Mouse (Mus musculus): ENCODE measurements around the gene Sirt4.
"Not testable (repeated sequence)": the region's sequence is repeated elsewhere in the genome, so short reads cannot be mapped to it uniquely, and the experiment has no call there.

Gene Sirt4

DNA sequence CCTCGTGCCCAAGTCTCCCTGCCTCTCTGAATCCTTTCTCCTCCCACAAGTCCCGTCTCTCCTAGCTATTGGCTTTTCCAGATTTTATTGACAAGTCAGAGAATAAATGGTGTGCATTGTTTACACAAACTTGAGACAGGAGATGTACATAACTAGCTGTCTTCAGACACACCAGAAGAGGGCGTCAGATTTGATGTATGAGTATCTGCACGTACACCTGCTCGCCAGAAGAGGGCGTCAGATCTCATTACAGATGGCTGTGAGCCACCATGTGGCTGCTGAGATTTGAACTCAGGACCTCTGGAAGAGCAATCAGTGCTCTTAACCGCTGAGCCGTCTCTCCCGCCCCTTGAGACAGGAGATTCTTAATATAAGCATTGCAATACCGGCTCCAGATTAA lies 11.3 kb downstream of the Sirt4 start:
- DNase-seq (ENCODE audit: extremely low spot score, low read depth, low spot score) = no peak

DNA sequence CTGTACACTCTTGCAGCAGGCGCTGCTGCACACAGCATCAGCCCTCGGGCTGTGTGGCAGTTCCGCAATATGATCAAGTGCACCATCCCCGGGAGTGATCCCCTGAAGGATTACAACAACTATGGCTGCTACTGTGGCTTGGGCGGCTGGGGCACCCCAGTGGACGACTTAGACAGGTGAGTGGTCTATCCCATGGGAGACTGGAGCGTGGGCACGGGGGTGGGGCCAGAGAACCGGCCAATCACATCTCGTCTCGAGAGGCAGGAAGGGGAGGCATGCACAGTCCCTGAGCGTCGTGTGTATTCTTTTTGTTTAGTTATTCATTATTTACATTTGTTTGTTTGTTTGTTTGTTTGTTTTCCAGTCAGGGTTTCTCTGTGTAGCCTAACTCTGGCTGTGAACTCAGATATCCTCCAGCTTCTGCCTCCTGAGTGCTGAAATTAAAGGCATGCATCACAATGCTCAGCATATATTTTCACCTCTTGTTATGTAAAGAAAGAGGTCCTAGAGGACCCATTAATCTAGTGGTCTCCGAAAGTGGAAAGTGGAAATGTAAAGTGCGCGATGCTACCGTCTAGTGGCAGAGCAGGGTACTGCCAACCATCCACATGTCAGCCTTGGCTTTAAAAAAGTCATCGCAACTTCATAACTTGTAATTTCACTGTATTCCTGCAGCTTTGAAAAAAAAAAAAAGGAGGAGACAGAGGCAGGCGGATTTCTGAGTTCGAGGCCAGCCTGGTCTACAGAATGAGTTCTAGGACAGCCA lies 13.6 kb downstream of the Sirt4 start:
- DNase-seq (ENCODE audit: extremely low spot score, low read depth, low spot score) = no peak

DNA sequence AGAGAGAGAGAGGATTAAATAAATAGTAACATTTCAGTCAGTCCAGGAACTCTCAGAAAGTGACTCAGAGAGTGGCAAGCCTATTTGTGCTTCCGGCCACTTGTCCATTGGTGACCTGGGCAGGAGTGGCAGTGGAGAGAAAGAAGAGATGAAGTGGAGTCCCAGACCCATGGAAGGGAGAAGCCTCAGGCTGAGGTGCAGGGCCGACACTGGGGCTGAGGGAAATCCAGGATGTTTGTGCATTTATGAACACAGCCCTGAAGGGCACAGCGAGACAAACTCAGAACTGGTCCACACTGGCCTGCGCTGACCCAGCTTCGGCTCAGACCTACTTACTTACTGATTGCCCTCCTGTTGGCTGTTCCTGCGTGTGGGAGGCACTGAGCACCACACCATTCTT lies 14.7 kb downstream of the Sirt4 start:
- DNase-seq (ENCODE audit: extremely low spot score, low read depth, low spot score) = no peak

DNA sequence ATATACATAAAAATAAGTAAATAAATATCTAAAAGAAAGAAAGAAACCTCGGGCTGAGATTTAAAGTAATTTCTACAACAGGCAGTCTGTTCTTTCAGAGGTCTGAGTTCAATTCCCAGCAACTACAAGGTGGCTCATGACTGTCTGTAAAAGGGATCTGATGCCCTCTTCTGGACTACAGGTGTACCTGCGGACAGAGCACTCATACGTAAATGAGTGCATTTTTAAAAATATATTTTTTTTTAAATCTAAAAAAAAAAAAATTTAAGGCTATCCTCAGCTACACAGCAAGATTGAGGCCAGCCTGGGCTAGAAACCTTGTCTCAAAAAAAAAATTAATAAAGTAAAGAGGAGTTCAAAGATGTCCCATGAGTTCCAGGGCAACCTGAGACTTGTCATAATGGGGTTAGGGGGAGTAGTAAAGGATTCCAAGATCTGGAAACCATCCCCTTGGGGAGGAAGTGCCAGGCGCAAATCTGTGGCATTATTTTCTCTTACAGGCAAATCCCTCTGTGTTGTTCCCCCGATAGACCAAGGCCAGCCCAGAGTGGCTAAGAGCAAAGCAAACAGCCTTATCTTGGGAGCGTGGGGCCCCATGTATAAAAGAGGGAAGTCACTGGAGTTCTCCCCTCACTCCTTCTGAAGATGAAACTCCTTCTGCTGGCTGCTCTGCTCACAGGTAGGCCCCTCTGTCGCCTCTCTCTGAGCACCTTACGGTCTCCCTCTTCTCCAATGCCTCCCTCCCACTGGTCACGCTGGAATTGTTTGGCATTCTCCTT lies 18.7 kb downstream of the Sirt4 start, which contains the start of gene Pla2g1b:
Gene Pla2g1b (plus strand): TSS at position 621 of the 779 bp plus-strand sequence.
- DNase-seq (ENCODE audit: extremely low spot score, low read depth, low spot score) = no peak

DNA sequence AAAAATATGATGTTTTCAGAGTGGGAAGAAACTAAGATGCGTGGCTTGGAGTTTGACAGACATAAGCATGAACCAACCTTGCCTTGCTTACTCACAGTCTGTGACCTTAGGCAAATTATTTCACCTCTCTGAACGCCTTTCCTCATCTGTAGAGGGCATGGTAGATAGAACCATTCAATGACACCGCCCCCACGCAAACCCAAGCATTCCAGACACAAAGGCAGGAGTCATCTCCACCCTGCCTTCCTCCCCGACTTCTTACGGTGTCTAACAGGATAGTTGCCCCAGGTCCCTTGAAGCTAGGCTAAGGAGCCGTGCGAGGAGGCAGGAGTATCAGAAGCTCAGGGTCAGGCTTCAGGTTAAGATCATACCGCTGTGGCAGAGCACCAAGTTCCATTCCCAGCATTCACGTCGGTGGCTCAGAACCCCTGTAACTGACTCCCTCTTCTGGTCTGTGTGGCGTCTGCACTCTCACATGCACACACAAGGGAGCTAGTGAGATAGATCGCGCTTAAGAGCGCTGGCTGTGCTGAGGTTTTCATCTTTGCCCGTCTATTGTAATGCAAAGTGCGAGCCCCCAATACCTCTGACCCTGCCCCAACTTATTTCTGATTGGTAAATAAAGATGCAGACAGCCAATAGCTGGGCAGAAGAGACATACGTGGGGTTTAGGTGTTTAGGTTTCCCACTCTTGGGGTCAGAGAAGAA lies 20.0 kb downstream of the Sirt4 start:
- no peak for DNase-seq (ENCODE audit: extremely low spot score, low read depth, low spot score)

DNA sequence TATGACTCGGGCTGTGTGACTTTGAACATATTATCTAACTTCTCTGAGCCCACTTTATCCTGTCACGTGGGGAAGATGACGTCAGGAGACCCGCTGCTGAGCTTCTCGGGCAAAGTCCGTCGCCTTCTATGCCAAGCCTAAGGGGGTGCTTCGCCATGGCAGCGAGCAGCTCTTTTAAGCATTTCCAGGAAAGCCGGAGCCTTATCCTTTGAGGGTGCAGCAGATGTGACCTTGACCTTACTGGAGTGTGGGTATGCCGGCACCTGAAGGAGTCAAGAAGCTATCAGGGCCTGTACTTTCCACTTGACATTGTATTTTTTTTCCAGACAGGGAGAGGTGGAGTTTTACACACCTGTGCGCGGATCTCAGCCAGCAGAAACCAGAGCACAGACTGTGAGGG lies 25.6 kb downstream of the Sirt4 start:
- DNase-seq (ENCODE audit: extremely low spot score, low read depth, low spot score) = no peak

DNA sequence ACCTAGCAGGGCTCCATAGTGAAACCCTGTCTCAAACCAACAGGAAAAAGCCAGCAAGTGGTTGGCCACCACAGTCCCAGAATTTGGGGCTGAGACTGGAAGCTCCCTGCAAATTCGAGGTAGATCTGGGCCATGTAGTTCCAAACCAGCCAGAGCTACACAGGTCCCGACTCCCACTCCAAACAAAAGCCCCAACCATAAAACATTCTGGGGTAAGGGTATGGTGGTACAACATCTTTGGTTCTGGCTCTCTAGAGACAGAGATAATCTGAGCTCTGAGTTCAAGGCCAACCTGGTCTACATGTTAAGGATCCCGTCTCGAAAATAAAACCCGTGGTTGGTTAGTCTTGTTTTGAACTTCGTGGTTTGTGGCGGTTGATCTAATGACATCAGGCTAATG lies 28.7 kb downstream of the Sirt4 start:
- no peak for DNase-seq (ENCODE audit: extremely low spot score, low read depth, low spot score)

DNA sequence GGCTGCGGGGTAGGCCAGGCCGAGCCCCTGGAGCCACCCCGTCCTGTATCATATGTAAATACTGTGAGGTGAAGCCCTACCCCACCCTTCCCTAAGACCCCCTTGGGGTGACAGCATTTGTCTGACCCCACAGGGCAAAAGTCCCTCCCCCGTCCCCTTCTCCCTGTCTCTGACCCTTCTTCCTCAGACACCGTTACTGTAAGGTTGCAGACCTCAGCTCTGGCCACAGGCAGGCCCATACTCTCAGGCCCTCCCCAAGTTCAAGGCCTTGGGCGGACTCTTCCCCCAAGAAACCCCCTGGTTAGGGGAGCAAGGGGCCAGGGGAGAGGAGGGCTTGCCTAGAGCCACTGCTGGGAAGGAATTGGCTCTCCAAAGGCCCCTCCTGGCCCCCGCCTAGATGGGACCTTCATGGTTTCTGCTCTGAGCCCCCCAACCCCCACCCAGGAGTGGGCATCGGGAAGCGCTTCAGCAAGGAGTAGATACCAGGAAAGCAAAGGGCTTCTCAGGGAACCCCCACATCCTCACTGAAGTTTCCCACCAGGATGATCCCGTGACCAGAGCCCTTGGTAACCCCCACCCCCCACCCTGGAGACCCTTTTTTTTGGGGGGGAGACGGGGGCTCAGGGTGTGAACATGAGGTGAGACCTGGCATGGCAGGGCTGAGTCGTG lies 30.0 kb downstream of the Sirt4 start:
- DNase-seq (ENCODE audit: extremely low spot score, low read depth, low spot score) = no peak

DNA sequence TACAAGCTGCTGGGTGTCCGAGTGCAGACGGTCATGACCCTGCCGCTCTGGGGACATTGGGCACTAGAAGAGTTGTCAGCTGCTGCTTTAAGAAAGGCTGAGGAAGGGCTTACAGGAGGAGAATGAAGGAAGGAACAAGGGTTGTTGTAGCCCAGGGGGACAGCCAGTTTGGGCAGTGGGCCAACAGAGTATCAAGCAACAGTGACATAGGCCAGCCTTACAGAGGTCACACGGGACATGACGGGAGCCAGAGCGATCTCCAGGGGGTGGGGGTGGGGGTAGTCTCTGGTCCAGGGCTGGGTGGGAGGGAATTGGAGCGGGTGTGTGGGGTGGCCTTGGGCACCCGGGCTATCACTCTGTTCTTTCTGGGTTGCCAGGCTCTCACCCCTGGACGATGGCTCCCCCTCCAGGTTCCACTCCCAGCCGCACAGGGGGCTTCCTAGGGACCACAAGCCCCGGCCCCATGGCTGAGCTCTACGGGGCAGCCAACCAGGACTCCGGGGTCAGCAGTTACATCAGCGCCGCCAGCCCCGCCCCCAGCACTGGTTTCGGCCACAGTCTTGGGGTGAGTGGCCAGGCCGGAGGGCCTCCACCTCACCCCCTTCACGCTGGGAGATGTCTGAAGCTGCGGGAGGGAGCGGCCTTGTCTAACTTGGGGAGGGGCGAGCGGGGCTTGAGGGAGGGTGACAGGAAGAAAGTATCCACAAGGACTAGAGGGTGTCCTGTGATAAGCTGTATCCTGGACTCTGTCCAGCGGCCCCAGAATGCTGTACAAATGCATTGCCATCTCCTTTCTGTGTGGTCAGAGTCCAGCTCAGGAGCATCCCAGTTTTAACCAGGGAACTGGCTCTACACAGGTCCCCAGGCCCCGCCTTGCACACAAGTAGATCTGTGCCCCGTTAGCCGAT lies 33.9 kb downstream of the Sirt4 start:
- no peak for DNase-seq (ENCODE audit: extremely low spot score, low read depth, low spot score)

DNA sequence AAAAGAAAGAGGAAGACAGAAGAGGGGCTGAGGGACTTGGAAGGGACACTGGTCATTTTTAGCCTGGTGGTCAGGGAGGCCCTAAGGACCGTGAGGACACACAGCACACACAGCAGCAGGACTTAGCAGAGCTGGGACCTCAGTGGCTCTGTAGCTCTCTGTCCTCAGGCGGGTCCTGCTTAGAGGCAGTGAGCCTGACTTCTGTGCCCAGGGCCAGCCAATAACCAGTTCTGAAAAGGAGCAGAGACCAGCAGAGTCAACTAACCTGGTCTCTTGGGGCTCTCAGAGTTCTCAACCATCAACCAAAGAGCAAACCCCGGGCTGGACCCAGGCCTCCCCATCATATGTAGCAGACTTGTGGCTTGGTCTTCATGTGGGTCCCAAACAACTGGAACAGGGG lies 35.3 kb downstream of the Sirt4 start:
- DNase-seq (ENCODE audit: extremely low spot score, low read depth, low spot score) = no peak

DNA sequence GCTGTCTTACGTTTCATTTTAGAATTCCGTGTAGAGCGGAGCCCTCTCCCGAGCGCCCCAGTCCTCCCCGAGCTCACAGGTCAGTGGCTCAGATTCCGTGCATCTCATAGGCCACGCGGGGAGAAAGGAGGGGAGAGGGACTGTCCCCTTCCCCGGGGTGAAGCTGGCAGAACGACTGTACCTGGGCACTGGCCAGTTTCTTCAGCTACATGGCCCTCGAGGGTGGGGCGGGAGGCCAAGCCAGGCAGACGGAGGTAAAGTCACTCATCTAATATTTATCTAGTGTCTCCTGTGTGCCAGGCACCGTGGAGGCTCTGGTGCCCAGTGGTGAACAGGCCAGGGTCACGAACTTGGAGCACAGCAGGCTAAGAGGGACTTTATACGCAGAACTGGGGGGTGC lies 37.4 kb downstream of the Sirt4 start:
- DNase-seq (ENCODE audit: extremely low spot score, low read depth, low spot score) = no peak

DNA sequence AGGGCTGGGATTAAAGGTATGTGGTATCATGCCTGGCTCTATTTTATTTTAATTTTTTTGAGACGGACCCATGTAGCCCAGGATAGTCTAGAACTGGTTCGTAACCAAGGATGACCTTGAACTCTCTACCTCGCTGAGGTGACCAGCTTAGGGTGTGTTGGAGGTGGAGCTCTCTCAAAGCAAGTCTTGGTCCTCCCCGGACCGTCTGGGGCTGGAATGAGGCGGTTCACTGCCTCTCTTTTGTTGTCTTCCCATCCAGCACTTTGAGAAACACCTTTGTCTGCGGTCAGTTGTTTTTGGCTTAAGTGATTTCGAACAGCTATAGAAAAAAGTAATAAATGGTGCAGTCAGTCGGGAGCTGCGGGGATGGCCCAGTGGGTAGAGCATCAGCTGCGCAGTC lies 40.4 kb downstream of the Sirt4 start:
- no peak for DNase-seq (ENCODE audit: extremely low spot score, low read depth, low spot score)

DNA sequence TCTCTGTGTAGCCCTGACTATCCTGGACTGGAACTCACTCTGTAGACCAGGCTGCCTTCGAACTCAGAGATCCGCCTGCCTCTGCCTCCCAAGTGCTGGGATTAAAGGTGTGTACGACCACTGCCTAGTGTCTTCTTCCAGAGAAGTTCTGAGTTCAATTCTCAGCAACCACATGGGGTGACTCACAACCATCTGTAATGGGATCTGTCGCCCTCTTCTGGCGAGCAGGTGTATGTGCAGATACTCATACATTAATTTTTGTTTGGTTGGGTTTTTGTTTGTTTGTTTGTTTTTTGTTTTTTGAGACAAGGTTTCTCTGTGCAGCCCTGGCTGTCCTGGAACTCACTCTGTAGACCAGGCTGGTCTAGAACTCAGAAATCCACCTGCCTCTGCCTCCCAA lies 41.9 kb downstream of the Sirt4 start:
- DNase-seq (ENCODE audit: extremely low spot score, low read depth, low spot score) = not testable (repeated sequence)

DNA sequence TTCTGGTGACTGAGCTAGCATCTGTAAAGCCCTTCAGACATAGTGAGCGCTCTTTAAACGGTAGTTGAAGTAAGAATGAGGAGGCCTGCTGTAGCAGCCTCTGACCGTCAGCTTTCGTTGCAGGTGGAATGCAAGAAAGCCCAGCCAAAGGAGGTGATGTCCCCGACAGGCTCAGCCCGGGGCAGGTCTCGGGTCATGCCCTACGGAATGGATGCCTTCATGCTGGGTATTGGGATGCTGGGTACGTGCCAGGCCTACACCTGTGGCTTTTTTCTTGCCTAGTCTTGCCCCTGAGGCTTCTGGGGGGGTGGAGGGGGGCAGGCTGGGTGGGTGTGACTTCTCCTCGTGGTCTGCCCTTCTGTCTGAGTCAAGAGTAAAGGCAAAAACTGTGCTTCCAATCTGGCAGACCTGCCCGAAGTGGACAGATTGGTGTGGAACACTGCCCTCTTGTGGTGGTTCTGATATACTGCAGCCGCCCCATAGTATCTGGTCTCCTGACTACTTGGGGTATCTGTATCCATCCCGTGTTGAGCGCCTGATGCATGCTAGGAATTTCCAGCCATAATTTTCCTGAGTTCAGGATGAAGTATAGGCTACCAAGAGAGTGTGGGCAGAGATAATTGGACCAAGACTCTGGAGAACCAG lies 43.2 kb downstream of the Sirt4 start:
- DNase-seq (ENCODE audit: extremely low spot score, low read depth, low spot score) = no peak

DNA sequence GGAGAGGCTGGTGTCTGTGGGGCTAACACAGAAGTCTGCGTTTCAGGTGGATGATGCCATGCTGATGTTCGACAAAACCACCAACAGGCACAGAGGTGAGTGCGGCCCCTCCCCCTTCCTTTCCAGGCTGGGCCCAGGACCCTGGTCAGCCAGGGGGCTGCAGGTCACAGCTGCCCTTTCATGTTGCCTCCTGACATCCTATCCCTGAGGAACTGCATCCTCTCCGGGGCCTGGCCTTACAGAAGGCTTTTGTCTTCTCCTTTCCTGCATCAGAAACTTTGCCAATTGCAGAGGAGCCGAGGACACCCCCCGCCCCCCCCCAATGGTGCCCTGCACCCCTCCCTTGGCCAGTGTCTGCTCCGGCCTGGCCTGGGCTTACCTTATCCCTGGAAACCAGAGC lies 45.9 kb downstream of the Sirt4 start:
- no peak for DNase-seq (ENCODE audit: extremely low spot score, low read depth, low spot score)

DNA sequence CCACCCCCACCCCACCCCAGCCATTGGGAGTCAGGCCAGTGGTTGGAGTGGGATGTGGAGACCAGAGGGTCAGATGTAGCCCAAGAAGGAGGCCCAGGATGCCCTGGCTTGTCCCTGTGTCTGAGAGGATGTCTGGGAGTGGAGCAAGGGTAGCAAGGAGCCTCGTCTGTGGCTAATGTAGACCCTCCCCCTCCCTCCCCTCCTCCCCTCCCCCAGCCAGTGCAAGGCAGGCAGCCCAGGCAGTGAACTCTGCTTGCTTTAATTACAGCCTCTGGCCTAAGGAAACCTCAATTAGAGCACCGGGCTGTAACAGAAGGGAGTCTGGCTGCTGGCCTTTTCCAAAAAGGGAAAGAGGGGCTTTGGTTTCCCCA lies 46.6 kb downstream of the Sirt4 start:
- DNase-seq (ENCODE audit: extremely low spot score, low read depth, low spot score) = no peak

DNA sequence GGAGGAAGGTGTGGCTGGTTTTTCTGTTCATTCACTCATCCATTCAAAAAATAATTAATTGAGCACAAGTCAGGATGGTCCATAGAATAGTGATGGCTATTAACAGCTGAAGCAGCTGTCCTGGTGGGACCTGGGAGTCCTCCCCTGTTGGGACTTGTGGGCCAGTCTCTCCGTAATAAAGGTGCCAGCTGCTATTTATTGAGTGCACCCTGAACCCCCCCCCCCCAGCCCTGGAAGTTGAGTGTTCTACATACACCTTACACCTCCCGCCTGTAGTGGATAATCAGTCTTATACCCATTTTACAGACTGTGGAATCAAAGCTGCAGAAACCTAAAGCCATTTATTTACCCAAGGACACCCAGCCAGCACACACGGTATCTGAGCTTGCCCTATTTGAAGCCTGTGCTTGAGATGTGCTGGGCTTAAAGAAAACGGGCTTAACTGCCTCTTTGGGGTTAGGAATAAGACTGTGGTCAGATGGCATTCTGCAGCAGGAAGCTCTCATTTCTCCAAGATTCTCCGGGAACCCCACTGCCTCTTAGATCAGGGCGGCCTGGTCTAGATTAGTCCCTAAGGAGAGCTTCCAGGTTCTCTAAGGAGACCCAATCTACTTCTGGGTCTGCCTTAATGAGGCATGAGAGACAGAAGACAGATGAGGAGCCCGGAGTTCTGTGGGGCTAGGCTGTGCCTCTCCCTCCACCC lies 47.1 kb downstream of the Sirt4 start:
- no peak for DNase-seq (ENCODE audit: extremely low spot score, low read depth, low spot score)

DNA sequence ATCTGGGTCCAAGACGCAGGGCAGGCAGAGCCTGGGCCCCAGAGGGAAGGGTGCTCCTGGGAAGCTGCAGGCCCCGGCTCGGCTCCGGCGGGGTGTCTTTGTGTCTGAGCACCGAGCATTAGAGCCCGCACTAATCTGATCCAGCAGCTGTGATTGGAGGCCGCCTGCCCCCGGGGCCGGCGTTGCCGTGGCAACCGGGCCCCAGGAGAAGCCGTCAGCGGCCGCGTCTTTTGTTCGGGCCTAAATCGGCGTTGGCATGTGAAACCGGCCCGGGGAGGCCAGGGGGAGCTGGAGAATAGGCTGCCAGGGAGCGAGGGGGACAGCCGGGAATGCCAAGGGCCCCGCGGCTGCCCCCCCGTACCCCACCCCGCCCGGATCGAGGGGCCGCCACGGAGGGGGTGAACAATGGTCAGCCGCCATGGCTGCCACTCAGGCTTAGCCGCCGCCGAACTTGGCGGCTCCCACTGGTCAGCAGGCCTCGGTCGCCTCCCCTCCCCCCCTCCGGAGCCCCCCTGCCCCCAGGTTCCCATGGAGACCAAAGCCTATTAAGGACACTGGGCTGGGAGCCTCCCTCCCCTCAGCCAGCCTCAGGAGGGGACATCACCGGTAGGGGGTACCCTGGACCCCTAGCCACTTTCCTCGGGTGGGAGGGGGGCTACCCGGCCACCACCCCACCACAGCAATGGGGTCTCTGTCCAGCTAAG lies 48.0 kb downstream of the Sirt4 start:
- DNase-seq (ENCODE audit: extremely low spot score, low read depth, low spot score) = no peak
